Mouse (Mus musculus): ENCODE results near the gene Arhgef9. TPM values are rescaled to one million over a fixed set of nuclear protein-coding genes. Genes with fewer than 3 reads are reported as not detected.
A peak's percentile ranks its signal among the peaks of the same experiment; 100 is the strongest.

Gene Arhgef9
- polyA plus RNA-seq, 1 experiment from 2014 or later = 11.2 TPM

DNA sequence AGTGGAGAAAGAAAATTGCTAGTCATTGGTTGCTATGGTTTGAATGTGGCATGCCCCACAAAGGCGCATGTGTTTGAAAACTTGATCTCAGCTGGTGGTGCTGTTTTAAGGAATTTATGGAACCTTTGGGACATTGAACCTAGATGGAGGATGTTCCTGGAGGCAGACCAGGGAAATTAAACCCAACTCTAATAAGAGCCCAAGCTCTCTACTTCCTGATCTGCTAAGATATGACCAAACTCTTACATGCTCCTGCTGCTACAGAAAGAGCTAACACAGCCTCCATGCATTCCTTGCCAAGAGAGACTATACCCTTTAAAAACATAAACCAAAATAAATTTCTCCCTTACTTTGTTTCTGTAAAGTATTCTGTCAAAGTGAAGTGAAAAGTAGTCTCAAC lies 63.7 kb downstream of the Arhgef9 start:
- no peaks in the 10 kb centered on the region for H3K36me3 ChIP-seq
- no peaks in the 10 kb centered on the region for H3K27me3 ChIP-seq (replicated peaks)
- H3K4me2 ChIP-seq = no peak overlapping the region
- H3K4me3 ChIP-seq = no peak overlapping the region
- H3K9ac ChIP-seq = no peak overlapping the region
- no peaks in the 10 kb centered on the region for H3K9me3 ChIP-seq (replicated peaks)
- WGBS = 100% methylated on average over 1 of the region's 1 CpGs
- H3K27ac ChIP-seq (ENCODE audit: poor library complexity, severe bottlenecking) = no peak overlapping the region
- no peaks in the 10 kb centered on the region for H3K4me1 ChIP-seq (replicated peaks)
- ATAC-seq (ENCODE audit: insufficient number of reproducible peaks, low FRiP score) = no peak

DNA sequence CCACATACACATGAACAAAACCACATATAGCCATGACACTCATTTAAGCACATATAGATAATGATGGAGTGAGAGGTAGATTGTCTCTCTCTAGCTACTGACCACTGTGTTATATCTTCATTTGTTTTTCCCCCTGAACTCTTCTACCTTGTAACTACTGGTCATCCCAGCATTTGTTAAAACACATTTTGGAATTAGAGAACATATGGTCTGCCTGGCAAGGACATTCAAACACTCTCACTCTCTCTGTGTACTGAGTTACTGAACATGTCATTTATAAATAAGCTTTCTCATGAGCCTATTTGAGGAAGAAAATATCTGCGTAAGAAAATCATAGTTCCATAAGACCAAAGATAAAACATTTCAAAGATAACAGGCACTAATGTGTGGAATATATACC lies 64.9 kb downstream of the Arhgef9 start:
- H3K36me3 ChIP-seq = no peaks in the 10 kb centered on the region
- no peak for ATAC-seq (ENCODE audit: insufficient number of reproducible peaks, low FRiP score)
- H3K4me3 ChIP-seq = no peak overlapping the region
- no peaks in the 10 kb centered on the region for H3K27me3 ChIP-seq (replicated peaks)
- no peak overlapping the region for H3K9ac ChIP-seq
- no peaks in the 10 kb centered on the region for H3K9me3 ChIP-seq (replicated peaks)
- no peaks in the 10 kb centered on the region for H3K4me1 ChIP-seq (replicated peaks)
- 83% methylated on average over 1 of the region's 1 CpGs for WGBS
- no peak overlapping the region for H3K27ac ChIP-seq (ENCODE audit: poor library complexity, severe bottlenecking)
- H3K4me2 ChIP-seq = no peak overlapping the region

DNA sequence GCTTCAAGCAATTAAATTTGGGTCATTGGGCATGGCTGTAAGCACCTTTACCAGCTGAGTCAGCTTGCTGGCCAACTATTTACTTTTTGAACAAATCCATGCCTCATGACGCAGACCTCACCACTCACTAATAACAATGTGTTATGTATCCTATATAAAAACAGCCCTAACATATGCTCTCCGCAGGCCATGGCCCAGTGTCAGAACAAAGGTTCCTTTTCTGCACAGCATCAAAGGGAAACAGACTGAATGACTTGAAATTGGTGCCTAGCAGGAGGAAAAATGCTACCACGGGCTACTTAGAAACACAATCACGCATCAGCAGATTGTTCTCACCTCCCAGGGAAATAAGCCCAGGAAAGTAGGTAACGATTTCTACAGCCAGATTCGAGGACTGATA lies 73.2 kb downstream of the Arhgef9 start:
- WGBS = 69% methylated on average over 6 of the region's 6 CpGs
- Histone ChIP-seq H3K36me3 (no peaks in the 10 kb centered on the region), H3K27me3 (replicated peaks) (no peaks in the 10 kb centered on the region), H3K4me1 (replicated peaks) (no peaks in the 10 kb centered on the region), H3K4me2 (no peak overlapping the region), H3K4me3 (no peak overlapping the region), H3K9ac (no peak overlapping the region), H3K27ac (ENCODE audit: poor library complexity, severe bottlenecking) (no peak overlapping the region), H3K9me3 (replicated peaks) (no peaks in the 10 kb centered on the region)
- no peak for ATAC-seq (ENCODE audit: insufficient number of reproducible peaks, low FRiP score)

DNA sequence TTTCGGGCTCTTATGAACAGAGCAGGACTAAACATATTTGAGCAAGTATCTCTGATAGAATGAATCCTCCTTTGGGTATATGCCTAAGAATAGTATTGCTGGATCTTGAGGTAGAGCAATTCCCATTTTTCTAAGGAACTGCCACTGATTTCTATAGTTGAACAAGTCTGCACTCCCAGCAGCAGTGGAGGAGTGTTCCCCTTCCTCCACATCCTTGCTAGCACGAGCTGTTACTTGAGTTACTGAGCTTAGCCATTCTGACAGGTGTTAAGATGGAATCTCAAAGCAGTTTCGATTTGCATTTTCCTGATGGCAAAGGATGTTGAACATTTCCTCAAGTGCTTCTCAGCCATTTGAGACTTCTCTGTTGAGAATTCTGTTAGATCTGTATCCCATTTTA lies 92.3 kb downstream of the Arhgef9 start:
- H3K9ac ChIP-seq = no peak overlapping the region
- H3K36me3 ChIP-seq = no peaks in the 10 kb centered on the region
- no peaks in the 10 kb centered on the region for H3K27me3 ChIP-seq (replicated peaks)
- ATAC-seq (ENCODE audit: insufficient number of reproducible peaks, low FRiP score) = no peak
- WGBS = 70% methylated on average over 3 of the region's 3 CpGs
- no peak overlapping the region for H3K4me3 ChIP-seq
- H3K9me3 ChIP-seq (replicated peaks) = no peaks in the 10 kb centered on the region
- H3K27ac ChIP-seq (ENCODE audit: poor library complexity, severe bottlenecking) = no peak overlapping the region
- H3K4me1 ChIP-seq (replicated peaks) = no peaks in the 10 kb centered on the region
- H3K4me2 ChIP-seq = no peak overlapping the region

DNA sequence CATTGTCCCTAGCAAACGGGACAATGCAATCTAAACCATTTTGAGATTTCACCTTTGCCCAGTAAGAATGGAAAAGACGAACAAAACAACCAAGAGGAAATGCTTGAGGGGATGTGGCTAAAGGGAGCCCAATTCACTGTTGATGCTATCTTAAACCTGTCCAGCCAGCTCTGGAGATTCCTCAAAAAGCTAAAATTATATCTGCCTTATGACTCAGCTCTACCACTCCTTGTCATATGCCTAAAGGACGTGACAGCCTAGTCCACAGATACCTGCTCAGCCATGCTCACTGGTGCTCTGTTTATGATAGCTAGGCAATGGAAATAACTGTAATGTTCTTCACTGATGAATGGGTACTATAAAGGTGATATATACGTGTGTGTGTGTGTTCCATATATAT lies 109.0 kb downstream of the Arhgef9 start:
- no peak for ATAC-seq (ENCODE audit: insufficient number of reproducible peaks, low FRiP score)
- Histone ChIP-seq H3K27ac (ENCODE audit: poor library complexity, severe bottlenecking) (no peak overlapping the region), H3K27me3 (replicated peaks) (no peaks in the 10 kb centered on the region), H3K4me3 (no peak overlapping the region), H3K4me1 (replicated peaks) (no peaks in the 10 kb centered on the region), H3K9ac (no peak overlapping the region), H3K9me3 (replicated peaks) (no peaks in the 10 kb centered on the region), H3K36me3 (no peaks in the 10 kb centered on the region), H3K4me2 (no peak overlapping the region)
- 62% methylated on average over 4 of the region's 4 CpGs for WGBS

DNA sequence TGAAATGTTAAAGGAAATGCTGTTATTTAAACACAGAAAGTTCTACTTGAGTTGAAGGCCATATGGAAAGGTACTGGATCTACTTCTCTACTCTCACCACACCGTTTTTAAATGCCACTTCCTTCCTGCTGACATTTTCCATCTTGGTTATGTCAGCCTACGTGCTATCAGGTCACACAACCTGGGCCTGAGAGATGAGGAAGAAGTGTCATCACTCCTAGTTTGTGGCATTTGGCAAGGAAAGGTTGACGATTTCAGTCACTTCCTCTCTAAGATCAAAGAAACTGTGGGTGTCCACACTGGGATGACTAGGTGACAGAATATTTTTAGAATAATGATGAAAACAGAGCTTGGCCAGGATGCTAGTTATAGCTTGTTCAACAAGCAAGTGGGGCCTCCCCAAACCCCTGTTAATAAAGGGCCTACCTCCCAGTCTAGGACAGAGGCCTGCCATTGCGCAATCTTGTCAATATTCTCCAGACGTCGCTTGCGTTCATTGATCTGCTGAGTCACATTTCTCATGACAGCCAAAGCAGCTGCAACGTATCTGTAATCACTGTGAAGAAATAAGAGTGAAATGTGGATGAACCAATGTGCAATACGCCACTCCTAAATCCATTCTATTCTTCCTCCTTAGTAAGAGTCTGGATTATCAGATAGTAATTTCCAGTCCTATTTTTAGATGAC lies 119.5 kb downstream of the Arhgef9 start:
- no peak overlapping the region for H3K27ac ChIP-seq (ENCODE audit: poor library complexity, severe bottlenecking)
- no peak overlapping the region for H3K4me2 ChIP-seq
- H3K9me3 ChIP-seq (replicated peaks) = no peaks in the 10 kb centered on the region
- ATAC-seq (ENCODE audit: insufficient number of reproducible peaks, low FRiP score) = no peak
- H3K4me3 ChIP-seq = no peak overlapping the region
- H3K27me3 ChIP-seq (replicated peaks) = no peaks in the 10 kb centered on the region
- no peaks in the 10 kb centered on the region for H3K36me3 ChIP-seq
- H3K9ac ChIP-seq = no peak overlapping the region
- 75% methylated on average over 9 of the region's 9 CpGs for WGBS
- no peaks in the 10 kb centered on the region for H3K4me1 ChIP-seq (replicated peaks)

DNA sequence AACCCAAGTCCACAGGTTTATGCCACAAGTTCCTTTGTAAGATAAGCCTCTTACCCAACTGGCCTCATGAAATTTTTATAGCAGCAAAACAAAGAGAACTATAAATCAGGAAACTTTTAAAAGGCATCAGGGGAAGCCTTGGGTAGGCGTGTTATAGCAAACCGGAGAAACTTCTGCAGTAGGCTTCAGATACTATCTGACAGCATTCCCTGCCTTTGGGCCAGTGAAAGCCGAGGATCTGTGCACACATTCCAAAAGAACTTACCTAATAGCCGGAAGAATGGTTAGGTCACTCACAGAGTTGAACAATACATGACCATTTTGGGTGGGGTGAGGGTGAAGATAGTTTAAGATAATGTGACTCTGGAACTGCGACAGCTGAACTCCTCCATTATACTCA lies 168.7 kb downstream of the Arhgef9 start:
- no peaks in the 10 kb centered on the region for H3K27me3 ChIP-seq (replicated peaks)
- H3K27ac ChIP-seq (ENCODE audit: poor library complexity, severe bottlenecking) = no peak overlapping the region
- no peak overlapping the region for H3K9ac ChIP-seq
- H3K4me3 ChIP-seq = no peak overlapping the region
- no peaks in the 10 kb centered on the region; the same call in 1 of the 2 replicates for H3K9me3 ChIP-seq (replicated peaks)
- ATAC-seq (ENCODE audit: insufficient number of reproducible peaks, low FRiP score) = no peak
- H3K4me1 ChIP-seq (replicated peaks) = no peaks in the 10 kb centered on the region
- H3K36me3 ChIP-seq = no peaks in the 10 kb centered on the region
- 49% methylated on average over 5 of the region's 5 CpGs for WGBS
- H3K4me2 ChIP-seq = no peak overlapping the region

DNA sequence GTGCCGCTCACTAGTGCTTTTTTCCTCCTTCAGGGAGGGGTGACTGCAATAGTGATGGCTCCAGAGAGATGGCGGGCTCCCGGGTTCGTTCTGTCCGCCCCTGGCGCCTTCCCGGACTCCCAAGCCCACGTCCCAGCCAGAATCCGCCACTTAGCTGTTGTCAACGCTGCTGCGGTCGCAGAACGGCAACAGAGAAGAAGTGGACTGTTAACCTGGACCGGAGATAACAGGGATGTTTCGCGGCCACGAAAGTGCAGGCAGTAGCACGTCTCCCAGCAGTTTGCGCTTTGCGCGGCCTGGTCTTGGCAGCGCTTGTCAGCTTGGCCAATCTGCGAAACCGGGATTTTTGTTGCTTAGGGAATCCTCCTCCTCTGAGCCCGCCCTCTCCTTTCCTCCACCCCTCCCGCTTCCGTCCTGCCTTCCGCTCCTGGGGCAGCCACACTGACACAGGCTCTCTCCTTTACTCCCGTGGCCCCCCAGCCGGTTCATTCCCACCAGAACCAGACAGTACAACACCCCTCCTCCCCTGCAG lies 170.2 kb downstream of the Arhgef9 start, which contains the start of gene Spin4:
TSS of gene Spin4 (minus strand) at position 322 of the 532 bp plus-strand sequence.
- Histone ChIP-seq H3K27ac (ENCODE audit: poor library complexity, severe bottlenecking) (peak within 1 kb of the TSS; percentile 92), H3K4me2 (peak within 1 kb of the TSS; percentile 64), H3K4me3 (peak within 1 kb of the TSS; percentile 60), H3K9me3 (replicated peaks) (no peaks in the 10 kb centered on the region; the same call in 1 of the 2 replicates), H3K9ac (peak within 1 kb of the TSS; percentile 77), H3K27me3 (replicated peaks) (no peaks in the 10 kb centered on the region), H3K36me3 (no peaks in the 10 kb centered on the region), H3K4me1 (replicated peaks) (no peaks in the 10 kb centered on the region)
- WGBS = 8% methylated on average over 30 of the region's 30 CpGs
- ATAC-seq (ENCODE audit: insufficient number of reproducible peaks, low FRiP score) = peak; percentile 92

DNA sequence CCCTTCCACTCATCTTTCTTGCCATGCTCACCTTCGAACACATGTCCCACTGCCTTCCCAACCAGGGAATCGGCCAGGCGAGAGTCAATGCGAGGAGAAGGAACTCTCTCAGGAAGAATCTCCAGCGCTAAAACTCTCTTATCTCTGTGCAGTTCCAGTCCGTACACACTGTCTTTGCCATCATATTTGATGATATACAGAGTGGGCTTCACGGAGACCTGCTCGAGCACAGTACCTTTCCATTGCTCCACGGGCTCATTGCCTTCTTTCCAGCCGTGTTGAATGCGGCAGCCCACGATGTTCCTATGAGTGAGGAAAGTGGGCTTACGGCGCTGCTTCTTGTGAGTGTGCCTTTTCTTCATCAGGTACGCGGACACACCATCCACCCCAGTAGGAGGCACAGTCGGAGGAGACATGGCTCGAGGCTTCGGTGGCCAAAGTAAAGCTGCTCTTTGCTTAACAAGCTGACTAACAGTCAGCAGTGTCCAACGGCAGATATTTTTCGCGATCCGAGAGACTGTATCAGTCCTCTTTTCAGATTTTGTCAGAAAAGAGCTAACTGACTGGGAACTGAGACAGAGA lies 170.8 kb downstream of the Arhgef9 start:
- H3K9ac ChIP-seq = peak overlapping the region; percentile 77
- H3K27me3 ChIP-seq (replicated peaks) = no peaks in the 10 kb centered on the region
- H3K4me1 ChIP-seq (replicated peaks) = no peaks in the 10 kb centered on the region
- no peaks in the 10 kb centered on the region; the same call in 1 of the 2 replicates for H3K9me3 ChIP-seq (replicated peaks)
- H3K27ac ChIP-seq (ENCODE audit: poor library complexity, severe bottlenecking) = peak overlapping the region; percentile 92
- H3K4me3 ChIP-seq = peak overlapping the region; percentile 60
- ATAC-seq (ENCODE audit: insufficient number of reproducible peaks, low FRiP score) = peak; percentile 39; the same call in 1 of the 2 replicates
- H3K36me3 ChIP-seq = no peaks in the 10 kb centered on the region
- WGBS = 24% methylated on average over 23 of the region's 23 CpGs
- peak overlapping the region; percentile 64 for H3K4me2 ChIP-seq

DNA sequence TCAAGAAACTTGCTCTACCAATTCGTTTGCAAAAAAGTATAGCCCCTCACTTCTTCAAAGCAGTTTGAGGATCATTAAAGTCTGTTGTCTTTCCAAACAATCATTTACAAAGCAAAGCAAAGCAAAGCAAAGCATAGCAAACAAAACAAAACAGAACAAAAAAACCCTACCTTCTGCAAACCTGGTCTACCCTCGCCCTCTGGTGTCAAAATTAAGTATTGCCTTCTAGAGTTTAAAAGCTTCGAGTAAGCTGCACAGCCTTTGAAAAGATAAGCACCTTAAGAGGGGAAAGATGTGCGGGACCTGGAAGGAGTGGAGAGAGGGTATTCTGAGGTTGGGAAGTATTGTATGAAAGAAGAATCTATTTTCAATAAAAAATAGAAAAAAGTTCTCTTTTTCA lies 184.6 kb downstream of the Arhgef9 start:
- no peaks in the 10 kb centered on the region for H3K27me3 ChIP-seq (replicated peaks)
- ATAC-seq (ENCODE audit: insufficient number of reproducible peaks, low FRiP score) = no peak
- no peak overlapping the region for H3K27ac ChIP-seq (ENCODE audit: poor library complexity, severe bottlenecking)
- no peaks in the 10 kb centered on the region for H3K36me3 ChIP-seq
- H3K4me3 ChIP-seq = no peak overlapping the region
- no peak overlapping the region for H3K9ac ChIP-seq
- WGBS = 20% methylated on average over 4 of the region's 4 CpGs
- no peaks in the 10 kb centered on the region for H3K9me3 ChIP-seq (replicated peaks)
- H3K4me2 ChIP-seq = no peak overlapping the region
- no peaks in the 10 kb centered on the region for H3K4me1 ChIP-seq (replicated peaks)

Data from heart, embryonic 12.5 days (tissue).